Mouse (Mus musculus) lung, adult 2 months (tissue): ENCODE data around the gene Rspo1. TPM values are rescaled to one million over a fixed set of nuclear protein-coding genes. Genes with fewer than 3 reads are reported as not detected.

Source experiments
- DNase-seq: peaks from one replicate; pipeline ENCODE4 v3.0.0; 2022
- H3K4me1 ChIP-seq: fragments of 200-500 bp; 2 replicates; pipeline ENCODE4 v1.6.1; 2011; ENCODE audit warnings: low read length; ENCODE audit not compliant: control insufficient read depth, insufficient read depth
- H3K4me3 ChIP-seq: fragments of 200-500 bp; replicated peaks from 2 replicates; pipeline ENCODE3; 2011; ENCODE audit warnings: low read depth, mild to moderate bottlenecking, control low read depth, low read length; ENCODE audit errors: extremely low read depth
- CTCF ChIP-seq: fragments of 200-500 bp; IDR thresholded peaks from 2 replicates; pipeline ENCODE4 v1.5.1; 2011; ENCODE audit warnings: mild to moderate bottlenecking, low read length, control low read depth; ENCODE audit not compliant: insufficient read depth
- POLR2A ChIP-seq: fragments of 200-500 bp; IDR thresholded peaks from 2 replicates; pipeline ENCODE4 v1.6.1; 2011; ENCODE audit warnings: low read depth, mild to moderate bottlenecking, control low read depth, low read length, borderline replicate concordance; ENCODE audit errors: extremely low read depth
- WGBS: fragments of 180-500 bp; shearing (Covaris S2); methylation state at CpG from one replicate; pipeline ENCODE4 v1.1.7; 2018; 5-methylcytosine and 5-hydroxymethylcytosine counted together
- polyA plus RNA-seq: library from polyadenylated mRNA; depleted of rRNA; stranded (reverse); fragments of >200 nt; gene quantifications from 2 replicates; pipeline ENCODE4 v1.2.3, GENCODE M21; 2012

Gene Rspo1
- polyA plus RNA-seq, 1 experiment: 17.3 TPM

DNA sequence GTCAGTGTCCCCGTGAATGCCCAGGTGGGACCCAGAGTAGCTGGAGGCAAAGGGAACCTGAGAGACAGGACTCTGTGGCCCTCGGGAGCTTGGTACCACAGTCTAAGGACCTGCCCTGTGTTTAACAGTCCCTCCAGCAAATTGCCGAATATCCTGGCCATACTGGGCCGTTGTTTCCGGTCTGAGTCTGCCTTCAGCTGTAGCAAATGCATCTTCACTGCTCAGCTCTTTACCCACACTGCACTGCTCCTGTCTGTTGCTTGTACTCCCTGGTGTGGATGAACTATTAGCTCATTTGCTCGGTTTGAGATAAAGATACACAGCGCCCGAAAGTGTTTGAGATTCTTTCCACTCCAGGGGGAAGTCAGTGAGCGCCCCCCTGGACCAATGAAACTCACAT, 2.2 kb downstream of the Rspo1 start:
- WGBS: 22% methylated on average over 9 of the region's 9 CpGs

DNA sequence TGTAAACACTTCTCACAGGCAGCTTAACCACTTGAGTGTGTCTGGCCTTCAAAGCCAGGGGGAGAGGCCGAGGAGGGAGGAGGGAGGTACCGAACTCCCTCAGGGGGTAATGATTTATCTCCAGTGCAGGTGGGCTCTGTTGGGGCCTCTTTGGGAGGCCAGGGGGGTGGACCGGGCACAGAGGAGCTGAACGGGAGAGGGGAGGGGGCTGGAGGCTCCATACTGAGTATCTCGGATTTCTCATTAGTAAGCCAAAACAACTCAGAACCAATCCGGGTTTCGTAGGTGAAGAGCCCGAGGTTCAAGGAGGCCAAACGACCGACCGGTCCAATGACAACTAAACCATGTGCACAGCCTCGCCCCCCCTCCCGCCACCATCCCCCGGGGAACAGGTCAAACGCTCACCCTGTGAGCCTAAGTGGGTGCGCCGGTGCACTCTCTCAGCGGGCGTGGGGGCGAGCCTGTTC, 3.6 kb downstream of the Rspo1 start:
- no peak for DNase-seq
- no peak for TF ChIP-seq POLR2A
- no peak for TF ChIP-seq CTCF
- no peak overlapping the region for H3K4me3 ChIP-seq
- H3K4me1 ChIP-seq: no peaks in the 10 kb centered on the region
- 11% methylated on average over 20 of the region's 20 CpGs for WGBS

More for the DNA sequence above, 2.2 kb downstream of the Rspo1 start:
- TF ChIP-seq CTCF (no peak), POLR2A (no peak)
- H3K4me3 ChIP-seq: no peak overlapping the region
- no peak for DNase-seq
- H3K4me1 ChIP-seq: no peaks in the 10 kb centered on the region

DNA sequence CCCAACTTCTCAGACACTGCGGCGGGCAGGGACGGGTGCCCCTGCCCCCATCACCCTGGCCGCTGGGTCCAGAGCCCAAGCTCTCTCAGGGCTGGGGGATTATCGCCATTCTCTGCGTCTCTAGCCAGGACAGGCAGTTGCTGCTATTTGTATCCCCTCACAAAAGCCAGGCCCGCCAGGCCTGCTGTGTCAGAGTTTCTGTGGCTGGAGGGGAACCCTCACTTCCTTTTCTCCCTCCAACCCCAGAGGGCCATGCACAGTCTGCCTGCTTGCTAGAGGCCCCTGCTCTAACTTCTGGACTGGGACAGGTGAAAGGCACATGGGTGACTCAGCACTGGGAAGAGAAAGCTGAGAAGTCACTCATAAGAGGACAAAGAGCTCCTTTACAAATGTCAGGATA, 4.1 kb downstream of the Rspo1 start:
- TF ChIP-seq CTCF (no peak), POLR2A (no peak)
- no peak overlapping the region for H3K4me3 ChIP-seq
- H3K4me1 ChIP-seq: no peaks in the 10 kb centered on the region
- DNase-seq: no peak
- 17% methylated on average over 7 of the region's 7 CpGs for WGBS

- WGBS: 71% methylated on average over 10 of the region's 10 CpGs
- H3K4me1 ChIP-seq: no peaks in the 10 kb centered on the region
- DNase-seq: no peak
- H3K4me3 ChIP-seq: no peak overlapping the region
- no peak for TF ChIP-seq CTCF
- TF ChIP-seq POLR2A: no peak
These were observed 11.4 kb downstream of the Rspo1 start for GRCm38 (mm10) chr4:124997479-124998147.

GRCm38 (mm10) chr4:124999548-124999947, 13.3 kb downstream of the Rspo1 start:
- no peak for DNase-seq
- H3K4me1 ChIP-seq: no peaks in the 10 kb centered on the region
- no peak for TF ChIP-seq CTCF
- no peak for TF ChIP-seq POLR2A
- WGBS: 74% methylated on average over 3 of the region's 3 CpGs
- no peak overlapping the region for H3K4me3 ChIP-seq

DNA sequence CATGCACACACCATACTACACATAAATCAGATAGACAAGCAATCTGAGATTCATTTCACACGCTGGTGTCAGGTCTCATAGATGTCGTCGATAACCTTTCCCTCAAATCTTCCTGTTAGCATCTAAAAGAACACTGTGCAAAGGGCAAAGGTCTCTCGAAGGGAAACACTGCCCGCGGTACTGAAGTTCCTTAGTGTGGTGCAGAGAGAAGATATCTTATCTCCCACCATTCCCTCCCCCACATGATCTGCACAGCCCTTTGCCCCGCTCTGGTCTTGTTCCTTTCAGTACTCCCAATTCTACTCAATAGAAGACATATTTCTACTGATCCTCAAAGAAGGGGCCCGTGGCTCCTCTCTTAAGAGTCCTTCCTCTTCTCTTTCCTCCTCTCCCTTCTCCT, 16.7 kb downstream of the Rspo1 start:
- no peak for TF ChIP-seq CTCF
- TF ChIP-seq POLR2A: no peak
- Histone ChIP-seq H3K4me1 (no peaks in the 10 kb centered on the region), H3K4me3 (no peak overlapping the region)
- DNase-seq: no peak
- WGBS: 41% methylated on average over 8 of the region's 8 CpGs

DNA sequence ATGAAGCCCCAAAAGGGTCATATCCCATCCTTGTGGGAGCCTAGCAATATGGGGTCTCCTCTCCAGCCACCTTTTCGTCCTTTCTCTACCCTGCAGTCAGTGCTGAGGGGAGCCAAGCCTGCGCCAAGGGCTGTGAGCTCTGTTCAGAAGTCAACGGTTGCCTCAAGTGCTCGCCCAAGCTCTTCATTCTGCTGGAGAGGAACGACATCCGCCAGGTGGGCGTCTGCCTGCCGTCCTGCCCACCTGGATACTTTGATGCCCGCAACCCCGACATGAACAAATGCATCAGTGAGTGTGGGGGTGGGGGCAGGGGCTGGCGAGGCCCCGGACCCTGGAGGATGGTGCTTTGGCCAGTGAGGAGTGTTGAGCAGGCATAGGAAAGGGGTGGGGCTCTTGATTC, 18.7 kb downstream of the Rspo1 start:
- no peak for DNase-seq
- Histone ChIP-seq H3K4me3 (no peak overlapping the region), H3K4me1 (no peaks in the 10 kb centered on the region)
- 46% methylated on average over 12 of the region's 12 CpGs for WGBS
- TF ChIP-seq POLR2A: no peak
- no peak for TF ChIP-seq CTCF

- Histone ChIP-seq H3K4me1 (no peaks in the 10 kb centered on the region), H3K4me3 (no peak overlapping the region)
- DNase-seq: no peak
- TF ChIP-seq CTCF (no peak), POLR2A (no peak)
- WGBS: 51% methylated on average over 15 of the region's 15 CpGs
These were observed 21.2 kb downstream of the Rspo1 start for GRCm38 (mm10) chr4:125007460-125007859.

DNA sequence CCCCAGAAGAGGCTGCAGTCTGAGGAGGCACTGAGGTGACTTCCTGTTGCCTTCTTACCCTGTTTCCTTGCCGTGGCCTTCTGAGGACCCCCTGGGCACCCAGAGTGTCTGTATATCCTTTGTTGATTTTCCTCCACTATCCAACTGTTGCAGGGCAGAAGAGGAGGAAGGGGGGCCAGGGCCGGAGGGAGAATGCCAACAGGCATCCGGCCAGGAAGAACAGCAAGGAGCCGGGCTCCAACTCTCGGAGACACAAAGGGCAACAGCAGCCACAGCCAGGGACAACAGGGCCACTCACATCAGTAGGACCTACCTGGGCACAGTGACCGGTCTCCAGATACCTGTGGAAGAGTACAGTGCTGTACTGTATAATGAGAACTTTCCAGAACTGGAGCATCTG, 22.0 kb downstream of the Rspo1 start:
- WGBS: 41% methylated on average over 6 of the region's 6 CpGs
- no peaks in the 10 kb centered on the region for H3K4me1 ChIP-seq
- no peak for DNase-seq
- H3K4me3 ChIP-seq: no peak overlapping the region
- TF ChIP-seq CTCF (no peak), POLR2A (no peak)

DNA sequence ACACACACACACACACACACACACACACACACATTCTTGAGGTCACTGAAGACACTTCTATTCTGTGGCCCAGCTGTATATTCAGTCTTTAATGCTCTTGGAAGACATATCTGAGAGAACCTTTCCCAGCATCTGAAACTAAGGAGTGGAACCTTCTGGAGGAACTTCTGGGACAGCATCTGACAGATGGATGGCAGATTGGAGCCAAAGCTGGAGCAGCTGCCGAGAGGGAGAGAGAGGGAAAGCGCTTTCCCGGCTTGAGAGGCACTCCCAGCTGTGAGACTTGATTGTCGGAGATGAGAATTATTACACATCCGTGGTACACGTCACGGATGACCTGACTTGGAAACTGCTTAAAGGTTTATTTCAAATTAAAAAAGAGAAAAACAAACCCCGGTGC, 22.5 kb downstream of the Rspo1 start:
- H3K4me3 ChIP-seq: no peak overlapping the region
- no peak for DNase-seq
- 61% methylated on average over 8 of the region's 8 CpGs for WGBS
- no peaks in the 10 kb centered on the region for H3K4me1 ChIP-seq
- TF ChIP-seq POLR2A (no peak), CTCF (no peak)
